Mouse (Mus musculus) neural tube, embryonic 15.5 days (tissue): ENCODE measurements around the gene Mypop. TPM values are rescaled to one million over a fixed set of nuclear protein-coding genes. Genes with fewer than 3 reads are reported as not detected.
A peak's percentile ranks its signal among the peaks of the same experiment; 100 is the strongest.

ENCODE experiments used
- ATAC-seq: fragments of 200-750 bp; cut with Nextera tagmentation; 2 replicates; pipeline ENCODE4 v1.8.0; 2017; ENCODE audit warnings: mild to moderate bottlenecking, moderate TSS enrichment, moderate library complexity; ENCODE audit not compliant: low FRiP score
- H3K27ac ChIP-seq: fragments of 300-500 bp; sonication (generic); replicated peaks from 2 replicates; pipeline ENCODE4 v1.5.1; 2015; ENCODE audit warnings: mild to moderate bottlenecking, inconsistent platforms
- H3K27me3 ChIP-seq: fragments of 300-500 bp; sonication (generic); replicated peaks from 2 replicates; pipeline ENCODE4 v1.6.1; 2015; ENCODE audit warnings: inconsistent platforms
- H3K36me3 ChIP-seq: fragments of 300-500 bp; sonication (generic); 2 replicates; pipeline ENCODE4 v1.6.1; 2015; ENCODE audit warnings: inconsistent platforms
- H3K4me1 ChIP-seq: fragments of 300-500 bp; sonication (generic); 2 replicates; pipeline ENCODE4 v1.6.1; 2015; ENCODE audit warnings: inconsistent platforms
- H3K4me2 ChIP-seq: fragments of 300-500 bp; sonication (generic); 2 replicates; pipeline ENCODE4 v1.6.1; 2015; ENCODE audit warnings: inconsistent platforms, mild to moderate bottlenecking, moderate library complexity
- H3K4me3 ChIP-seq: fragments of 300-500 bp; sonication (generic); replicated peaks from 2 replicates; pipeline ENCODE4 v1.5.1; 2015; ENCODE audit warnings: mild to moderate bottlenecking, inconsistent platforms
- H3K9ac ChIP-seq: fragments of 300-500 bp; sonication (generic); replicated peaks from 2 replicates; pipeline ENCODE4 v1.6.1; 2015; ENCODE audit warnings: mild to moderate bottlenecking, inconsistent platforms
- H3K9me3 ChIP-seq: fragments of 300-500 bp; sonication (generic); replicated peaks from 2 replicates; pipeline ENCODE4 v1.6.1; 2016; ENCODE audit warnings: inconsistent platforms
- WGBS: fragments of 180-500 bp; shearing (Covaris S2); methylation state at CpG from one replicate; pipeline ENCODE4 v1.1.7; 2015; ENCODE audit warnings: mixed read lengths; 5-methylcytosine and 5-hydroxymethylcytosine counted together
- polyA plus RNA-seq: library from polyadenylated mRNA; unstranded; fragments of >200 nt; fragmentation: Nextera tagmentation; extraction: Ambion mirVana; gene quantifications from 2 replicates; pipeline ENCODE4 v1.2.1, GENCODE M21; 2015

The Mypop gene
- polyA plus RNA-seq, 1 experiment from 2014 or later, result 8.0 TPM

GRCm38 (mm10) chr7:19023357-19023814 is 32.3 kb downstream of the Mypop start, which contains the start of gene Foxa3:
Foxa3 (minus strand) TSS chr7:19023538.
- peak within 1 kb of the TSS; percentile 88 for H3K4me3 ChIP-seq
- peak; percentile 43 for ATAC-seq
- WGBS, result 6% methylated on average over 28 of the region's 30 CpGs

GRCm38 (mm10) chr7:19024096-19024506 is 33.1 kb downstream of the Mypop start, which contains the start of gene Sympk:
Sympk (plus strand) TSS chr7:19024377.
- peak; percentile 94 for ATAC-seq
- Histone ChIP-seq H3K9me3 (no peaks in the 10 kb centered on the region), H3K4me3 (peak within 1 kb of the TSS; percentile 88), H3K36me3 (peaks cover 2% of the 10 kb centered on the region), H3K27ac (peak within 1 kb of the TSS; percentile 75), H3K9ac (peak within 1 kb of the TSS; percentile 86), H3K27me3 (peaks cover 37% of the 10 kb centered on the region), H3K4me1 (peaks cover 27% of the 10 kb centered on the region), H3K4me2 (peak within 1 kb of the TSS; percentile 85)
- under 1% methylated on average over 46 of the region's 50 CpGs for WGBS

More at GRCm38 (mm10) chr7:19023357-19023814, 32.3 kb downstream of the Mypop start, which contains the start of gene Foxa3:
- no peaks in the 10 kb centered on the region for H3K36me3 ChIP-seq
- H3K9me3 ChIP-seq, result no peaks in the 10 kb centered on the region
- peak within 1 kb of the TSS; percentile 86 for H3K9ac ChIP-seq
- peak within 1 kb of the TSS; percentile 75 for H3K27ac ChIP-seq
- H3K4me1 ChIP-seq, result peaks cover 27% of the 10 kb centered on the region
- H3K27me3 ChIP-seq, result peaks cover 37% of the 10 kb centered on the region
- H3K4me2 ChIP-seq, result peak within 1 kb of the TSS; percentile 85

GRCm38 (mm10) chr7:19024581-19025255 is 33.7 kb downstream of the Mypop start:
- peak overlapping the region; percentile 86 for H3K9ac ChIP-seq
- peak overlapping the region; percentile 88 for H3K4me3 ChIP-seq
- peaks cover 8% of the 10 kb centered on the region for H3K36me3 ChIP-seq
- no peaks in the 10 kb centered on the region for H3K9me3 ChIP-seq
- WGBS, result under 1% methylated on average over 32 of the region's 36 CpGs
- H3K4me2 ChIP-seq, result peak overlapping the region; percentile 85
- peak overlapping the region; percentile 75 for H3K27ac ChIP-seq
- peaks cover 27% of the 10 kb centered on the region for H3K4me1 ChIP-seq
- H3K27me3 ChIP-seq, result peaks cover 37% of the 10 kb centered on the region
- ATAC-seq, result peak; percentile 66

GRCm38 (mm10) chr7:19028067-19028466 is 37.0 kb downstream of the Mypop start:
- H3K36me3 ChIP-seq, result peaks cover 39% of the 10 kb centered on the region
- no peaks in the 10 kb centered on the region for H3K9me3 ChIP-seq
- H3K4me3 ChIP-seq, result no peak overlapping the region
- ATAC-seq, result no peak
- peaks cover 6% of the 10 kb centered on the region for H3K27me3 ChIP-seq
- H3K9ac ChIP-seq, result no peak overlapping the region
- H3K27ac ChIP-seq, result no peak overlapping the region
- no peak overlapping the region for H3K4me2 ChIP-seq
- H3K4me1 ChIP-seq, result peaks cover 27% of the 10 kb centered on the region

- ATAC-seq, result no peak
- no peaks in the 10 kb centered on the region for H3K9me3 ChIP-seq
- 57% methylated on average over 6 of the region's 6 CpGs for WGBS
- no peak overlapping the region for H3K4me2 ChIP-seq
- peaks cover 46% of the 10 kb centered on the region for H3K36me3 ChIP-seq
- no peak overlapping the region for H3K9ac ChIP-seq
- no peaks in the 10 kb centered on the region for H3K27me3 ChIP-seq
- H3K4me1 ChIP-seq, result peaks cover 20% of the 10 kb centered on the region
- no peak overlapping the region for H3K27ac ChIP-seq
- H3K4me3 ChIP-seq, result no peak overlapping the region
Measured at GRCm38 (mm10) chr7:19029084-19029653, 38.1 kb downstream of the Mypop start.

- Histone ChIP-seq H3K4me1 (no peaks in the 10 kb centered on the region), H3K4me2 (no peak overlapping the region), H3K27ac (no peak overlapping the region), H3K4me3 (no peak overlapping the region), H3K36me3 (peaks cover 70% of the 10 kb centered on the region), H3K9me3 (no peaks in the 10 kb centered on the region), H3K9ac (no peak overlapping the region), H3K27me3 (no peaks in the 10 kb centered on the region)
- WGBS, result 17% methylated on average over 4 of the region's 4 CpGs
- ATAC-seq, result no peak
Measured at GRCm38 (mm10) chr7:19031641-19032040, 40.6 kb downstream of the Mypop start.

GRCm38 (mm10) chr7:19044616-19045015 is 53.6 kb downstream of the Mypop start:
- H3K27ac ChIP-seq, result no peak overlapping the region
- WGBS, result 97% methylated on average over 6 of the region's 6 CpGs
- no peaks in the 10 kb centered on the region for H3K27me3 ChIP-seq
- H3K36me3 ChIP-seq, result peaks cover 97% of the 10 kb centered on the region
- no peak overlapping the region for H3K4me2 ChIP-seq
- no peak overlapping the region for H3K9ac ChIP-seq
- H3K4me3 ChIP-seq, result no peak overlapping the region
- H3K9me3 ChIP-seq, result no peaks in the 10 kb centered on the region
- no peak for ATAC-seq
- H3K4me1 ChIP-seq, result no peaks in the 10 kb centered on the region

GRCm38 (mm10) chr7:19046286-19047069 is 55.4 kb downstream of the Mypop start:
- H3K4me2 ChIP-seq, result no peak overlapping the region
- H3K27ac ChIP-seq, result no peak overlapping the region
- no peak overlapping the region for H3K9ac ChIP-seq
- no peaks in the 10 kb centered on the region for H3K9me3 ChIP-seq
- WGBS, result 93% methylated on average over 11 of the region's 11 CpGs
- ATAC-seq, result no peak
- H3K4me1 ChIP-seq, result no peaks in the 10 kb centered on the region
- no peak overlapping the region for H3K4me3 ChIP-seq
- H3K36me3 ChIP-seq, result peaks cover 97% of the 10 kb centered on the region
- H3K27me3 ChIP-seq, result no peaks in the 10 kb centered on the region

- WGBS, result 89% methylated on average over 14 of the region's 14 CpGs
- Histone ChIP-seq H3K36me3 (peaks cover 95% of the 10 kb centered on the region), H3K9me3 (no peaks in the 10 kb centered on the region), H3K9ac (no peak overlapping the region), H3K27me3 (no peaks in the 10 kb centered on the region), H3K4me1 (no peaks in the 10 kb centered on the region), H3K4me3 (no peak overlapping the region), H3K4me2 (no peak overlapping the region), H3K27ac (no peak overlapping the region)
- ATAC-seq, result no peak
Measured at GRCm38 (mm10) chr7:19048006-19048527, 57.0 kb downstream of the Mypop start.

GRCm38 (mm10) chr7:19049252-19049651 is 58.2 kb downstream of the Mypop start:
- ATAC-seq, result no peak
- Histone ChIP-seq H3K4me1 (peaks cover 5% of the 10 kb centered on the region), H3K4me2 (no peak overlapping the region), H3K27me3 (no peaks in the 10 kb centered on the region), H3K9ac (no peak overlapping the region), H3K27ac (no peak overlapping the region), H3K36me3 (peaks cover 84% of the 10 kb centered on the region), H3K9me3 (no peaks in the 10 kb centered on the region), H3K4me3 (no peak overlapping the region)
- 88% methylated on average over 5 of the region's 5 CpGs for WGBS

GRCm38 (mm10) chr7:19050172-19050571 is 59.1 kb downstream of the Mypop start:
- Histone ChIP-seq H3K9ac (no peak overlapping the region), H3K27me3 (no peaks in the 10 kb centered on the region), H3K4me2 (no peak overlapping the region), H3K9me3 (no peaks in the 10 kb centered on the region), H3K27ac (no peak overlapping the region), H3K4me1 (peaks cover 15% of the 10 kb centered on the region), H3K36me3 (peaks cover 75% of the 10 kb centered on the region), H3K4me3 (no peak overlapping the region)
- WGBS, result 91% methylated on average over 8 of the region's 8 CpGs
- no peak for ATAC-seq
